Mouse (Mus musculus) CH12.LX (cell line): Measurements from ENCODE around the gene Rabl3. TPM values are rescaled to one million over a fixed set of nuclear protein-coding genes. Genes with fewer than 3 reads are reported as not detected.

Source experiments
- DNase-seq: peaks from one replicate; pipeline ENCODE4 v3.0.0-alpha.2; 2013; ENCODE audit errors: extremely low read depth
- H3K27ac ChIP-seq: 2 replicates; pipeline ENCODE4 v1.5.1; 2012; ENCODE audit warnings: low read depth, mild to moderate bottlenecking, control low read depth, moderate library complexity; ENCODE audit not compliant: insufficient read depth
- H3K27me3 ChIP-seq: replicated peaks from 2 replicates; pipeline ENCODE3; 2012; ENCODE audit warnings: inconsistent platforms
- H3K36me3 ChIP-seq, 2 experiments: replicated peaks in 1 of 2; 2 replicates each; pipeline versions ENCODE3 to v1.6.1; 2012; ENCODE audit warnings: inconsistent platforms in 1 of 2, low read length in 1 of 2, mild to moderate bottlenecking in 1 of 2, mixed read lengths in 1 of 2, moderate library complexity in 1 of 2; ENCODE audit not compliant: control insufficient read depth in 1 of 2, insufficient read depth in 1 of 2
- H3K4me1 ChIP-seq, 2 experiments: 2 replicates each; pipeline ENCODE4 v1.6.1; 2012; ENCODE audit warnings: inconsistent platforms in 1 of 2, moderate library complexity in 1 of 2; ENCODE audit not compliant: insufficient read depth in 2 of 2, control insufficient read depth in 1 of 2
- H3K4me2 ChIP-seq: 2 replicates; pipeline ENCODE4 v1.6.1; 2012; ENCODE audit warnings: low read depth, mild to moderate bottlenecking, control low read depth; ENCODE audit not compliant: poor library complexity, insufficient read depth, severe bottlenecking
- H3K4me3 ChIP-seq, 3 experiments: fragments of 150-350 bp in 1 of 3; sonication (generic) in 1 of 3; replicated peaks in 1 of 3; 2 replicates each; pipeline versions ENCODE3 to v1.5.1; 2011 to 2012; ENCODE audit warnings: low read depth in 2 of 3, low read length in 2 of 3, mild to moderate bottlenecking in 2 of 3, moderate library complexity in 2 of 3, control low read depth in 1 of 3, improper control_type of control experiment in 1 of 3, inconsistent platforms in 1 of 3, mixed read lengths in 1 of 3; ENCODE audit not compliant: poor library complexity in 1 of 3
- H3K79me2 ChIP-seq: replicated peaks from 2 replicates; pipeline ENCODE4 v1.6.1; 2012; ENCODE audit warnings: mild to moderate bottlenecking, moderate library complexity; ENCODE audit not compliant: control insufficient read depth, poor library complexity, insufficient read depth, severe bottlenecking; ENCODE audit errors: extremely low read depth
- H3K9ac ChIP-seq: 2 replicates; pipeline ENCODE4 v1.6.1; 2012; ENCODE audit warnings: low read depth, mild to moderate bottlenecking, control low read depth, moderate library complexity; ENCODE audit not compliant: insufficient read depth
- H3K9me3 ChIP-seq: replicated peaks from 2 replicates; pipeline ENCODE3; 2012; ENCODE audit warnings: low read length, inconsistent platforms, mixed read lengths
- BHLHE40 ChIP-seq: IDR thresholded peaks from 2 replicates; pipeline ENCODE4 v1.6.1; 2011; ENCODE audit warnings: mild to moderate bottlenecking, low read depth, low read length, improper control_type of control experiment
- CHD1 ChIP-seq: IDR thresholded peaks from 2 replicates; pipeline ENCODE4 v1.6.1; 2012; ENCODE audit warnings: low read depth, low read length, improper control_type of control experiment, inconsistent platforms
- CHD2 ChIP-seq: IDR thresholded peaks from 2 replicates; pipeline ENCODE4 v1.6.1; 2011; ENCODE audit warnings: low read length, improper control_type of control experiment
- ELF1 ChIP-seq: IDR thresholded peaks from 2 replicates; pipeline ENCODE4 v1.6.1; 2014; ENCODE audit warnings: low read depth, mild to moderate bottlenecking, inconsistent platforms, low read length, improper control_type of control experiment
- EP300 ChIP-seq: IDR thresholded peaks from 2 replicates; pipeline ENCODE4 v1.6.1; 2011; ENCODE audit warnings: low read length, improper control_type of control experiment
- ETS1 ChIP-seq: conservative IDR thresholded peaks from 2 replicates; pipeline ENCODE4 v1.6.1; 2012; ENCODE audit warnings: low read depth, mild to moderate bottlenecking, inconsistent platforms, low read length, improper control_type of control experiment, moderate library complexity
- HCFC1 ChIP-seq: IDR thresholded peaks from 2 replicates; pipeline ENCODE4 v1.6.1; 2012; ENCODE audit warnings: low read depth, mild to moderate bottlenecking, inconsistent platforms, low read length, improper control_type of control experiment
- IRF4 ChIP-seq: IDR thresholded peaks from 2 replicates; pipeline ENCODE4 v1.6.1; 2014; ENCODE audit warnings: low read depth, mild to moderate bottlenecking, inconsistent platforms, low read length, improper control_type of control experiment
- JUN ChIP-seq: IDR thresholded peaks from 2 replicates; pipeline ENCODE4 v1.6.1; 2011; ENCODE audit warnings: low read depth, mild to moderate bottlenecking, low read length, improper control_type of control experiment, moderate library complexity; ENCODE audit not compliant: insufficient read depth
- KAT2A ChIP-seq: IDR thresholded peaks from 2 replicates; pipeline ENCODE4 v1.6.1; 2012; ENCODE audit warnings: low read length, improper control_type of control experiment, inconsistent platforms; ENCODE audit not compliant: insufficient replicate concordance
- MXI1 ChIP-seq: IDR thresholded peaks from 2 replicates; pipeline ENCODE4 v1.6.1; 2011; ENCODE audit warnings: mild to moderate bottlenecking, low read depth, low read length, improper control_type of control experiment
- NELFE ChIP-seq: IDR thresholded peaks from 2 replicates; pipeline ENCODE4 v1.6.1; 2011; ENCODE audit warnings: low read depth, low read length, improper control_type of control experiment
- PAX5 ChIP-seq: IDR thresholded peaks from 2 replicates; pipeline ENCODE4 v1.6.1; 2012; ENCODE audit warnings: low read length, inconsistent platforms, mixed read lengths
- POLR2A ChIP-seq: IDR thresholded peaks from 2 replicates; pipeline ENCODE4 v1.6.1; 2011; ENCODE audit warnings: low read depth, mild to moderate bottlenecking, improper control_type of control experiment, low read length
- POLR2AphosphoS2 ChIP-seq: IDR thresholded peaks from 2 replicates; pipeline ENCODE4 v1.6.1; 2011; ENCODE audit warnings: low read depth, low read length, improper control_type of control experiment
- RAD21 ChIP-seq: IDR thresholded peaks from 2 replicates; pipeline ENCODE4 v1.6.1; 2011; ENCODE audit warnings: low read depth, mild to moderate bottlenecking, low read length, improper control_type of control experiment, moderate library complexity
- RCOR1 ChIP-seq: conservative IDR thresholded peaks from 2 replicates; pipeline ENCODE4 v1.6.1; 2012; ENCODE audit warnings: low read depth, mild to moderate bottlenecking, inconsistent platforms, low read length, improper control_type of control experiment
- TBP ChIP-seq: conservative IDR thresholded peaks from 2 replicates; pipeline ENCODE4 v1.6.1; 2011; ENCODE audit warnings: low read depth, low read length, improper control_type of control experiment
- TCF12 ChIP-seq: IDR thresholded peaks from 2 replicates; pipeline ENCODE4 v1.6.1; 2014; ENCODE audit warnings: low read depth, mild to moderate bottlenecking, inconsistent platforms, low read length, improper control_type of control experiment
- UBTF ChIP-seq: IDR thresholded peaks from 2 replicates; pipeline ENCODE4 v1.6.1; 2012; ENCODE audit warnings: low read depth, mild to moderate bottlenecking, inconsistent platforms, low read length, improper control_type of control experiment, moderate library complexity
- USF1 ChIP-seq: IDR thresholded peaks from 2 replicates; pipeline ENCODE4 v1.6.1; 2014; ENCODE audit warnings: low read depth, mild to moderate bottlenecking, inconsistent platforms, low read length, improper control_type of control experiment
- ZMIZ1 ChIP-seq: IDR thresholded peaks from 2 replicates; pipeline ENCODE4 v1.6.1; 2012; ENCODE audit warnings: low read depth, mild to moderate bottlenecking, inconsistent platforms, low read length, improper control_type of control experiment
- ZNF384 ChIP-seq: IDR thresholded peaks from 2 replicates; pipeline ENCODE4 v1.6.1; 2012; ENCODE audit warnings: low read depth, low read length, improper control_type of control experiment, inconsistent platforms
- dilution Hi-C: fragments of 300-500 bp; cut with MboI; formaldehyde crosslinking; loops from 2 replicates; pipeline ENCODE4 v1.14.3; 2020; ENCODE audit warnings: low sequenced_read_pairs; ENCODE audit not compliant: extremely low pct_unique_long_range_greater_than_20kb, extremely low pct_ligation_motif_present
- in situ Hi-C: fragments of 300-500 bp; cut with MboI; formaldehyde crosslinking; loops from 3 replicates; pipeline ENCODE4 v1.14.3; 2019; ENCODE audit warnings: low sequenced_read_pairs, low pct_ligation_motif_present, low pct_unique_long_range_greater_than_20kb, mixed read lengths
- polyA plus RNA-seq: library from polyadenylated mRNA; unstranded; fragments of >175 nt; gene quantifications from 2 replicates; pipeline ENCODE4 v1.2.1, GENCODE M21; 2012; ENCODE audit warnings: low read depth; ENCODE audit not compliant: insufficient read length
- total RNA-seq, 2 experiments: library from RNA; depleted of rRNA; stranded (reverse); fragments of 300-350 nt in 1 of 2; fragments of >200 nt in 1 of 2; gene quantifications; 2 replicates each; pipeline ENCODE4 v1.2.3; 2012 to 2014

Gene Rabl3
- total and polyA plus RNA-seq, 3 experiments = 12.3 to 36.8 (median 19.8) TPM

- dilution Hi-C loops (no loop called here), in situ Hi-C loops (no loop called here)
- no peak for DNase-seq
- Histone ChIP-seq H3K9ac (peak overlapping the region; percentile 95; the same call in 1 of the 2 replicates), H3K9me3 (peaks cover 4% of the 10 kb centered on the region), H3K27me3 (no peaks in the 10 kb centered on the region), H3K36me3 (peaks cover 52 to 91% of the 10 kb centered on the region in 2 experiments), H3K4me2 (peak overlapping the region; percentile 12; the same call in 1 of the 2 replicates), H3K4me1 (peaks cover 3 to 11% of the 10 kb centered on the region in 2 experiments; a peak in 2 of 4 replicates), H3K4me3 (no peak overlapping the region), H3K79me2 (peaks cover 24% of the 10 kb centered on the region), H3K27ac (peak overlapping the region; percentile 27; the same call in 1 of the 2 replicates)
- TF ChIP-seq POLR2AphosphoS2 (peak; percentile 91), KAT2A (no peak), RCOR1 (peak; percentile 6; the same call in 1 of the 2 replicates), ETS1 (no peak), NELFE (no peak), CHD1 (peak; percentile 78; the same call in 1 of the 2 replicates), POLR2A (peak; percentile 63), CHD2 (peak; percentile 26; the same call in 1 of the 2 replicates), EP300 (no peak), ZMIZ1 (peak; percentile 47; the same call in 1 of the 2 replicates)
Observed at GRCm38 (mm10) chr16:37518662-37519061, 21.0 kb upstream of the Rabl3 start.

- peak overlapping the region; percentile 17; the same call in 1 of the 2 replicates for H3K27ac ChIP-seq
- H3K9ac ChIP-seq = no peak overlapping the region
- H3K4me3 ChIP-seq = no peak overlapping the region
- TF ChIP-seq ELF1 (no peak), RCOR1 (no peak), PAX5 (no peak), NELFE (no peak), EP300 (no peak), MXI1 (no peak), TBP (no peak), POLR2A (peak; percentile 61), ZMIZ1 (0 out of 2 replicates have a peak, but pooled peaks have one; percentile 62), CHD2 (peak; percentile 60; the same call in 1 of the 2 replicates), TCF12 (no peak), IRF4 (no peak), ETS1 (no peak), HCFC1 (no peak), ZNF384 (no peak), UBTF (no peak), JUN (no peak), RAD21 (no peak), BHLHE40 (no peak), CHD1 (no peak), USF1 (no peak)
- TF ChIP-seq, all 38 proteins: peak for 3
- dilution Hi-C loops = no loop called here
- Histone ChIP-seq H3K27me3 (no peaks in the 10 kb centered on the region), H3K36me3 (peaks cover 61 to 94% of the 10 kb centered on the region in 2 experiments), H3K4me1 (peaks cover 3 to 11% of the 10 kb centered on the region in 2 experiments; a peak in 2 of 4 replicates), H3K9me3 (peaks cover 14% of the 10 kb centered on the region), H3K79me2 (peaks cover 20% of the 10 kb centered on the region), H3K4me2 (no peak overlapping the region)
- no peak for DNase-seq
- in situ Hi-C loops = no loop called here
Observed at GRCm38 (mm10) chr16:37519721-37520120, 20.0 kb upstream of the Rabl3 start.
